Comparison of ENCODE assay signal across 10 mouse cellular contexts in the genomic region with DNA sequence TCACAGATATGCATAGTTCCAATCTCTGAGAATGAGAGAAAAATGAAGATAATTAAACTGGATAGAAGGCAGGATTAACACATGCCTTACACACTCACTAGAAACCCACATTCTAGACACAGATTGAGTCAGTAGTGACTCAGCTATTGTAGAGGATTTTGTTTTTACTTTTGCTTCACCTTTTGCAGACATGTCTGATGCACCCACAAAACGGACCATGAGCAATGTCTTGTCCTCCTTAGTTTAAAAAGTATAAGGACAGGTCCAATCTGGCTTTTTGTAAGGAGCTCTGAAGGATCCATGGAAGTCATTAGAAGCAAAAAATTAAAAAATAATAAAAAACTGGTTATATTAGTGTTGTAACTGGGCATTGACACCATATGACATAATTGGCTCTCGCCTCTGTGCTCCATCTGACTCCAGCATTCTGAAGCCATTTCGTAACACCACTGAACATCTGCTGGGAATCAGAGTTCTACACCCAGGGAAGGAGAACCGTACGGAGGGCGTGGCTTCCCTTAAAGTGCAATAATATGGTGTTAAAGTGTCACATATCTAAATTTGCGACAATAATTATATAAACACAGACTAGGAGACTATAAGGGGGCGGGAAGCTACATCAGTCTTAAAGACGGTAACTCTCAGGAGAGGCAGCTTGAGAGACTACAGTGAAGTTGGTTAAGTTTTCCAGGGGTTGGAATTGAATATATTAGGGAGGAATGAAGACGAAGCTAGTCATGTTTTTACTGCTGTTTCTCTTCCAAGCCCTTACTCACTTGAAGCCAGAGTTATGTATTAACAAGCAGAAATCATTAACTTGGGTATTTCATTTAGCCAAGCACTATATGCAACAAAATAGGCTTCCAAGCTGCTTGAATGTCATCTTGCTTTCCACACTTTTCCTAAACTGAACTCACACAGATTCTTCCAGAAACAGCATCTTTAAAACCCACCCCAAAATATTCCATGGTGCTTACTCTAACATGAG.
DNase-seq lines count a peak whose midpoint lies in the region; ATAC-seq and TF ChIP-seq lines count a peak whose summit lies in the region.
"Had no signal": no experiment of that assay in that cellular context is flagged by ENCODE, and none has a peak within 500 bp of the region (broad histone marks: within the 10 kb centered on the region; RNA-seq: fewer than 3 reads in every experiment).

No protein-coding gene starts in this region.

- no peak overlapping the region for H3K27ac ChIP-seq in forebrain, postnatal 0 days (ENCODE audit: low read depth, low read length)
- no peak overlapping the region for H3K27ac ChIP-seq in forebrain, embryonic 12.5 days
- no peak overlapping the region for H3K27ac ChIP-seq in lung, embryonic 15.5 days
- no peak overlapping the region for H3K27ac ChIP-seq in hindbrain, embryonic 10.5 days

- POLR2A ChIA-PET in Patski (lab: Charles Lee): interaction anchor here (0.7 kb wide), 2 partner anchors 189 to 587 kb away, joined by 4 to 7 read pairs; no protein-coding TSS in a partner anchor

- H3K4me2 ChIP-seq in forebrain, postnatal 0 days (ENCODE audit: low read depth): no peak overlapping the region
- no peak overlapping the region for H3K4me2 ChIP-seq in forebrain, embryonic 12.5 days
- no peak overlapping the region for H3K4me2 ChIP-seq in lung, embryonic 15.5 days
- H3K4me2 ChIP-seq: midbrain, embryonic 11.5 days had no signal

- no peaks in the 10 kb centered on the region for H3K9me3 ChIP-seq in forebrain, postnatal 0 days (ENCODE audit: low read length)
- no peaks in the 10 kb centered on the region for H3K9me3 ChIP-seq in forebrain, embryonic 12.5 days
- no peaks in the 10 kb centered on the region for H3K9me3 ChIP-seq in lung, embryonic 15.5 days
- no peaks in the 10 kb centered on the region for H3K9me3 ChIP-seq in hindbrain, embryonic 10.5 days

- no peak overlapping the region for H3K4me3 ChIP-seq in forebrain, postnatal 0 days (ENCODE audit: low read depth, low read length)
- no peak overlapping the region for H3K4me3 ChIP-seq in forebrain, embryonic 12.5 days (replicated peaks)
- no peak overlapping the region for H3K4me3 ChIP-seq in lung, embryonic 15.5 days
- H3K4me3 ChIP-seq in hindbrain, embryonic 10.5 days: no peak overlapping the region

- no peaks in the 10 kb centered on the region for H3K36me3 ChIP-seq in forebrain, postnatal 0 days (ENCODE audit: insufficient read depth)
- H3K36me3 ChIP-seq in forebrain, embryonic 12.5 days (replicated peaks): no peaks in the 10 kb centered on the region
- no peaks in the 10 kb centered on the region for H3K36me3 ChIP-seq in lung, embryonic 15.5 days
- H3K36me3 ChIP-seq in hindbrain, embryonic 10.5 days: no peaks in the 10 kb centered on the region

- DNase-seq in forebrain, postnatal 0 days: no peak
- DNase-seq in Patski (ENCODE audit: low read depth, low spot score): peak; percentile 31
- DNase-seq in kidney, adult 18-20 months: peak; percentile 29
- DNase-seq in hindbrain, embryonic 10.5 days (ENCODE audit: low spot score): no peak
- no peak for DNase-seq in right cerebral cortex, postnatal 25 days
- DNase-seq in layer of hippocampus, adult 9-11 months: no peak
- DNase-seq: cerebellum, postnatal 36 days had no signal

- in situ Hi-C loops in Patski (cut with MboI; ENCODE audit: low pct_unique_long_range_greater_than_20kb): loop anchor here (5.0 kb wide), 1 partner anchor 97 kb away; no protein-coding TSS in a partner anchor

- no peaks in the 10 kb centered on the region for H3K4me1 ChIP-seq in forebrain, postnatal 0 days (ENCODE audit: insufficient read depth)
- no peaks in the 10 kb centered on the region for H3K4me1 ChIP-seq in forebrain, embryonic 12.5 days
- peaks cover 10% of the 10 kb centered on the region; the same call in 1 of the 2 replicates for H3K4me1 ChIP-seq in lung, embryonic 15.5 days
- no peaks in the 10 kb centered on the region for H3K4me1 ChIP-seq in hindbrain, embryonic 10.5 days (replicated peaks)

- 81% methylated on average over 10 of the region's 10 CpGs for WGBS in forebrain, postnatal 0 days
- 83% methylated on average over 10 of the region's 10 CpGs for WGBS in forebrain, embryonic 12.5 days
- 49% methylated on average over 10 of the region's 10 CpGs for WGBS in lung, embryonic 15.5 days
- WGBS in hindbrain, embryonic 10.5 days: 91% methylated on average over 10 of the region's 10 CpGs

- no peak overlapping the region for H3K9ac ChIP-seq in forebrain, postnatal 0 days
- no peak overlapping the region for H3K9ac ChIP-seq in forebrain, embryonic 12.5 days
- no peak overlapping the region for H3K9ac ChIP-seq in lung, embryonic 15.5 days

- no peak for TF ChIP-seq CTCF in forebrain, postnatal 0 days (IDR thresholded peaks at IDR 0.05; ENCODE audit: low read depth)
- TF ChIP-seq CTCF in Patski (IDR thresholded peaks at IDR 0.05): no peak

- CTCF ChIA-PET in Patski (lab: Charles Lee): interaction anchor here (1.1 to 1.6 kb wide), 2 partner anchors 10 to 30 kb away, joined by 3 read pairs; no protein-coding TSS in a partner anchor

- H3K27me3 ChIP-seq in forebrain, postnatal 0 days (ENCODE audit: insufficient read depth, low read length): no peaks in the 10 kb centered on the region; the same call in 1 of the 2 replicates
- H3K27me3 ChIP-seq in forebrain, embryonic 12.5 days: no peaks in the 10 kb centered on the region
- no peaks in the 10 kb centered on the region for H3K27me3 ChIP-seq in Patski
- H3K27me3 ChIP-seq in lung, embryonic 15.5 days: no peaks in the 10 kb centered on the region
- no peaks in the 10 kb centered on the region for H3K27me3 ChIP-seq in hindbrain, embryonic 10.5 days (ENCODE audit: insufficient read depth, poor library complexity, severe bottlenecking)

- peak; percentile 43; the same call in 1 of the 2 replicates for ATAC-seq in forebrain, postnatal 0 days
- ATAC-seq in forebrain, embryonic 12.5 days (ENCODE audit: low FRiP score): no peak
- ATAC-seq in Patski: peak; percentile 65
- ATAC-seq in lung, embryonic 15.5 days (ENCODE audit: borderline replicate concordance, extremely low read depth, low FRiP score, low TSS enrichment): peak; percentile 85; the same call in 1 of the 2 replicates

Comparison
In these comparisons a context has a peak if more than half of its experiments do, and no peak if none do; other contexts are left out.
1. DNase-seq: peak in Patski (single experiment) and kidney, adult 18-20 months (single experiment); none in forebrain, postnatal 0 days (single experiment), hindbrain, embryonic 10.5 days (single experiment), right cerebral cortex, postnatal 25 days (single experiment) and layer of hippocampus, adult 9-11 months (single experiment).